13 mouse cellular contexts compared by ENCODE assay signal in the genomic region with DNA sequence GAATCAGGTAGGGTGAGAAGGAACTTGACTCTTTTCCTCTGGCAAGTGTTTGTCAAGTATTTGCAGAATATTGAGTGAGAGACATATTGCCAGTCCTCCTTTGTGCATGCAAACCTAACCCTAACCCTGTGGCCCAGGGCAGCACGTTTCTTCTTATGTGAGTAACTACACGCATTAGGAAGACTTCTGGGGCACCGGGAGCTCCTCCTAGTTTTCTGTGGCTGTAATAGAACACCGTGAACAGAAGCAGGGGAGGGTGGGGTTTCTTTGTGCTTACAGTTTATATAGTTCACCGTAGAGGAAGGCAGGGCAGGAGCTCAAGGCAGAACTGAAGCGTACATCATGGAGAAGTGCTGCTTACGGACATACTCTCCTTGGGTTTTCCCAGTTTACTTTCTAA.
DNase-seq lines count a peak whose midpoint lies in the region; ATAC-seq and TF ChIP-seq lines count a peak whose summit lies in the region.
"Had no signal": no experiment of that assay in that cellular context is flagged by ENCODE, and none has a peak within 500 bp of the region (broad histone marks: within the 10 kb centered on the region; RNA-seq: fewer than 3 reads in every experiment).

No protein-coding gene starts in this region.

- no peak overlapping the region for H3K4me2 ChIP-seq in lung, embryonic 14.5 days
- no peak overlapping the region for H3K4me2 ChIP-seq in embryonic facial prominence, embryonic 14.5 days (ENCODE audit: low read depth, low read length)
- no peak overlapping the region for H3K4me2 ChIP-seq in limb, embryonic 11.5 days (ENCODE audit: low read depth, severe bottlenecking)
- H3K4me2 ChIP-seq in stomach, embryonic 15.5 days = no peak overlapping the region
- H3K4me2 ChIP-seq: heart, embryonic 11.5 days had no signal

- no peaks in the 10 kb centered on the region for H3K9me3 ChIP-seq in lung, embryonic 14.5 days (ENCODE audit: low read depth, low read length)
- H3K9me3 ChIP-seq in embryonic facial prominence, embryonic 14.5 days (ENCODE audit: control insufficient read depth, low read length) = no peaks in the 10 kb centered on the region
- no peaks in the 10 kb centered on the region for H3K9me3 ChIP-seq in limb, embryonic 11.5 days (ENCODE audit: control insufficient read depth, low read length)
- no peaks in the 10 kb centered on the region for H3K9me3 ChIP-seq in stomach, embryonic 15.5 days
- H3K9me3 ChIP-seq: hindbrain, embryonic 10.5 days; midbrain, embryonic 10.5 days had no signal

- peaks cover 3% of the 10 kb centered on the region; the same call in 1 of the 2 replicates for H3K4me1 ChIP-seq in lung, embryonic 14.5 days (ENCODE audit: insufficient read depth)
- H3K4me1 ChIP-seq in embryonic facial prominence, embryonic 14.5 days (ENCODE audit: control insufficient read depth, insufficient read depth, low read length) = peaks cover 7% of the 10 kb centered on the region
- 0 out of 2 replicates have a peak, but pooled peaks cover 4% of the 10 kb centered on the region for H3K4me1 ChIP-seq in limb, embryonic 11.5 days (ENCODE audit: control insufficient read depth, insufficient read depth, low read length)
- peaks cover 9% of the 10 kb centered on the region; the same call in 1 of the 2 replicates for H3K4me1 ChIP-seq in stomach, embryonic 15.5 days
- H3K4me1 ChIP-seq: midbrain, embryonic 10.5 days had no signal

- no peak overlapping the region for H3K4me3 ChIP-seq in lung, embryonic 14.5 days (ENCODE audit: low read depth, low read length)
- H3K4me3 ChIP-seq in embryonic facial prominence, embryonic 14.5 days (ENCODE audit: low read depth, low read length) = no peak overlapping the region
- no peak overlapping the region for H3K4me3 ChIP-seq in limb, embryonic 11.5 days (ENCODE audit: low read depth, low read length)
- H3K4me3 ChIP-seq in stomach, embryonic 15.5 days (replicated peaks) = no peak overlapping the region
- H3K4me3 ChIP-seq: hindbrain, embryonic 10.5 days; midbrain, embryonic 10.5 days had no signal

- 0 out of 2 replicates have a peak, but pooled peaks have one; percentile 15 for ATAC-seq in lung, embryonic 14.5 days (ENCODE audit: insufficient read depth)
- peak; percentile 72; the same call in 1 of the 2 replicates for ATAC-seq in embryonic facial prominence, embryonic 14.5 days (ENCODE audit: low read depth)
- no peak for ATAC-seq in limb, embryonic 11.5 days (ENCODE audit: insufficient number of reproducible peaks, low FRiP score, low TSS enrichment, low read depth)
- peak; percentile 63 for ATAC-seq in stomach, embryonic 15.5 days (ENCODE audit: insufficient read depth, low FRiP score, low read depth)

- no peak for TF ChIP-seq CTCF in lung, embryonic 14.5 days (IDR thresholded peaks at IDR 0.05; ENCODE audit: low read depth)

- H3K27me3 ChIP-seq in lung, embryonic 14.5 days (ENCODE audit: insufficient read depth, low read length) = no peaks in the 10 kb centered on the region
- H3K27me3 ChIP-seq in embryonic facial prominence, embryonic 14.5 days (replicated peaks; ENCODE audit: control insufficient read depth, insufficient read depth, low read length) = no peaks in the 10 kb centered on the region
- no peaks in the 10 kb centered on the region for H3K27me3 ChIP-seq in limb, embryonic 11.5 days (ENCODE audit: control insufficient read depth, insufficient read depth, low read length)
- no peaks in the 10 kb centered on the region for H3K27me3 ChIP-seq in stomach, embryonic 15.5 days (replicated peaks)

- peak; percentile 53 for DNase-seq in lung, embryonic 14.5 days
- no peak for DNase-seq in lung, postnatal 10 days
- DNase-seq in embryonic facial prominence, embryonic 14.5 days (ENCODE audit: low spot score) = peak; percentile 70
- peak; percentile 42 for DNase-seq in limb, embryonic 11.5 days (ENCODE audit: low spot score)
- no peak for DNase-seq in adrenal gland, postnatal 4 days (ENCODE audit: low spot score in 2 of 2)
- no peak for DNase-seq in B cell, adult 2 months
- DNase-seq: adrenal gland, postnatal 25 days; gastrocnemius, postnatal 10 days; kidney, adult 18-20 months had no signal

- H3K27ac ChIP-seq in lung, embryonic 14.5 days (ENCODE audit: low read depth) = peak overlapping the region; percentile 71
- H3K27ac ChIP-seq in embryonic facial prominence, embryonic 14.5 days (replicated peaks; ENCODE audit: low read depth, low read length) = no peak overlapping the region; the same call in 1 of the 2 replicates
- H3K27ac ChIP-seq in limb, embryonic 11.5 days (replicated peaks; ENCODE audit: low read depth, low read length) = no peak overlapping the region
- H3K27ac ChIP-seq in stomach, embryonic 15.5 days = peak overlapping the region; percentile 28; the same call in 1 of the 2 replicates
- H3K27ac ChIP-seq: hindbrain, embryonic 10.5 days; midbrain, embryonic 10.5 days had no signal

- H3K36me3 ChIP-seq in lung, embryonic 14.5 days (ENCODE audit: insufficient read depth) = no peaks in the 10 kb centered on the region
- H3K36me3 ChIP-seq in embryonic facial prominence, embryonic 14.5 days (ENCODE audit: control insufficient read depth, insufficient read depth, low read length) = no peaks in the 10 kb centered on the region
- H3K36me3 ChIP-seq in limb, embryonic 11.5 days (ENCODE audit: control insufficient read depth, insufficient read depth, low read length) = no peaks in the 10 kb centered on the region
- H3K36me3 ChIP-seq in stomach, embryonic 15.5 days = no peaks in the 10 kb centered on the region

- WGBS in lung, embryonic 14.5 days = 25% methylated on average over 7 of the region's 7 CpGs
- 27% methylated on average over 7 of the region's 7 CpGs for WGBS in embryonic facial prominence, embryonic 14.5 days
- WGBS in limb, embryonic 11.5 days = 38% methylated on average over 7 of the region's 7 CpGs
- 27% methylated on average over 7 of the region's 7 CpGs for WGBS in stomach, embryonic 15.5 days

- H3K9ac ChIP-seq in lung, embryonic 14.5 days = no peak overlapping the region
- 0 out of 2 replicates have a peak overlapping the region, but pooled peaks have one; percentile 14 for H3K9ac ChIP-seq in embryonic facial prominence, embryonic 14.5 days (ENCODE audit: low read depth, low read length)
- no peak overlapping the region for H3K9ac ChIP-seq in limb, embryonic 11.5 days (ENCODE audit: low read length)
- H3K9ac ChIP-seq in stomach, embryonic 15.5 days = no peak overlapping the region

Comparison
In these comparisons a context has a peak if more than half of its experiments do, and no peak if none do; other contexts are left out.
1. DNase-seq: peak in lung, embryonic 14.5 days (single experiment), embryonic facial prominence, embryonic 14.5 days (single experiment) and limb, embryonic 11.5 days (single experiment); none in lung, postnatal 10 days (single experiment), adrenal gland, postnatal 4 days (0 of 2) and B cell, adult 2 months (0 of 2).
2. H3K27ac ChIP-seq: peak in lung, embryonic 14.5 days (single experiment) and stomach, embryonic 15.5 days (single experiment); none in embryonic facial prominence, embryonic 14.5 days (single experiment) and limb, embryonic 11.5 days (single experiment).